ENCODE assay signal across 11 mouse cellular contexts in the genomic region with DNA sequence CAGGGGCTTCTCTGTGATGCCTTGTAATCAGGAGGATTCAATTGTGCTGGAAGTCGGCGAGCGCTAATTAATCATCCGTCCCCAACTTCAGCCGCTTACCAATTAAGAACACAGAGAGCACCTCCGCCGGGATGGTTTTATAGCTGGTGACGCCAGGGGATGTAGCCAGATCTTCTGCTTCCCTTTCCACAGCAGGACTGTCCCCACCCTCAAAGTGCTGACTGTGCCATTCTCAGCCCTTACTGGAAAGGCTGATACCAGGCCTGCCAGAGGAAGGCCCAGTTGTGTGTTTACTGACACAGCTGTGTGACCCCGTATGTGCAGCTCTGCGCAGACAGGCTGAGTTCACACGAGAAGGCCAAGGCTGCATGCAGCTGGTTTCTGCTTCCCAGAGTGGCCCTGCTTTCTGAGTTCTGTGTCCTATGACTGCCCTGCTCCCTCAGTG. TPM values are rescaled to one million over a fixed set of nuclear protein-coding genes. Genes with fewer than 3 reads are reported as not detected.
A peak's percentile ranks its signal among the peaks of the same experiment; 100 is the strongest.
DNase-seq lines count a peak whose midpoint lies in the region; ATAC-seq and TF ChIP-seq lines count a peak whose summit lies in the region.
"Had no signal": no experiment of that assay in that cellular context is flagged by ENCODE, and none has a peak within 500 bp of the region (broad histone marks: within the 10 kb centered on the region; RNA-seq: fewer than 3 reads in every experiment).

No protein-coding gene starts in this region.

- DNase-seq in kidney, adult 18-20 months = no peak
- peak; percentile 71 for DNase-seq in brain, embryonic 14.5 days (ENCODE audit: low read depth)
- no peak for DNase-seq in forebrain, postnatal 0 days
- DNase-seq in layer of hippocampus, postnatal 10 days (ENCODE audit: low spot score in 2 of 2) = no peak
- no peak for DNase-seq in right cerebral cortex, postnatal 10 days (ENCODE audit: low spot score in 2 of 2)
- DNase-seq: adrenal gland, postnatal 14 days; cerebellum, adult 11-12 months; thymus, postnatal 14 days had no signal

- WGBS in kidney, embryonic 16.5 days = 17% methylated on average over 11 of the region's 11 CpGs
- WGBS in forebrain, postnatal 0 days = 29% methylated on average over 11 of the region's 11 CpGs
- 47% methylated on average over 11 of the region's 11 CpGs for WGBS in midbrain, embryonic 15.5 days

- no peaks in the 10 kb centered on the region for H3K27me3 ChIP-seq in kidney, embryonic 16.5 days (ENCODE audit: insufficient read depth, low read length)
- H3K27me3 ChIP-seq in forebrain, postnatal 0 days (ENCODE audit: insufficient read depth, low read length) = no peaks in the 10 kb centered on the region
- H3K27me3 ChIP-seq in midbrain, embryonic 15.5 days (replicated peaks) = no peaks in the 10 kb centered on the region
- H3K27me3 ChIP-seq: CH12.LX had no signal

- no peak for TF ChIP-seq CTCF in brain, embryonic 14.5 days (IDR thresholded peaks at IDR 0.05; ENCODE audit: borderline replicate concordance, extremely low read depth, insufficient read depth, insufficient read length)
- TF ChIP-seq CTCF in forebrain, postnatal 0 days (IDR thresholded peaks at IDR 0.05; ENCODE audit: low read depth) = no peak

- peak; percentile 71; the same call in 1 of the 2 replicates for ATAC-seq in kidney, embryonic 16.5 days (ENCODE audit: low FRiP score, low TSS enrichment)
- peak; percentile 29; the same call in 1 of the 2 replicates for ATAC-seq in forebrain, postnatal 0 days
- ATAC-seq in midbrain, embryonic 15.5 days (replicated peaks) = 0 out of 2 replicates have a peak, but pooled peaks have one; percentile 52

- no peak overlapping the region for H3K4me2 ChIP-seq in kidney, embryonic 16.5 days (replicated peaks; ENCODE audit: low read depth, low read length)
- H3K4me2 ChIP-seq in forebrain, postnatal 0 days (ENCODE audit: low read depth) = no peak overlapping the region
- no peak overlapping the region for H3K4me2 ChIP-seq in midbrain, embryonic 15.5 days

- no peak for TF ChIP-seq POLR2A in brain, embryonic 14.5 days (IDR thresholded peaks at IDR 0.05; ENCODE audit: borderline replicate concordance, extremely low read depth, insufficient read depth, insufficient read length, poor library complexity, severe bottlenecking)

- no peak overlapping the region for H3K27ac ChIP-seq in kidney, embryonic 16.5 days (ENCODE audit: low read length)
- H3K27ac ChIP-seq in forebrain, postnatal 0 days (ENCODE audit: low read depth, low read length) = no peak overlapping the region
- H3K27ac ChIP-seq in midbrain, embryonic 15.5 days = no peak overlapping the region

- H3K9me3 ChIP-seq in kidney, embryonic 16.5 days (ENCODE audit: low read length) = no peaks in the 10 kb centered on the region
- H3K9me3 ChIP-seq in forebrain, postnatal 0 days (ENCODE audit: low read length) = no peaks in the 10 kb centered on the region
- no peaks in the 10 kb centered on the region for H3K9me3 ChIP-seq in midbrain, embryonic 15.5 days

- no peaks in the 10 kb centered on the region for H3K36me3 ChIP-seq in kidney, embryonic 16.5 days (ENCODE audit: insufficient read depth, low read length)
- H3K36me3 ChIP-seq in forebrain, postnatal 0 days (ENCODE audit: insufficient read depth) = no peaks in the 10 kb centered on the region
- H3K36me3 ChIP-seq in midbrain, embryonic 15.5 days (replicated peaks) = no peaks in the 10 kb centered on the region

- H3K4me1 ChIP-seq in kidney, embryonic 16.5 days (ENCODE audit: insufficient read depth, low read length) = 0 out of 2 replicates have a peak, but pooled peaks cover 3% of the 10 kb centered on the region
- no peaks in the 10 kb centered on the region for H3K4me1 ChIP-seq in forebrain, postnatal 0 days (ENCODE audit: insufficient read depth)
- H3K4me1 ChIP-seq in midbrain, embryonic 15.5 days = peaks cover 4% of the 10 kb centered on the region; the same call in 1 of the 2 replicates

- no peak overlapping the region for H3K4me3 ChIP-seq in kidney, embryonic 16.5 days (ENCODE audit: low read length)
- no peak overlapping the region for H3K4me3 ChIP-seq in forebrain, postnatal 0 days (ENCODE audit: low read depth, low read length)
- H3K4me3 ChIP-seq in midbrain, embryonic 15.5 days = no peak overlapping the region

- H3K9ac ChIP-seq in kidney, embryonic 16.5 days (replicated peaks; ENCODE audit: low read length) = no peak overlapping the region
- no peak overlapping the region for H3K9ac ChIP-seq in forebrain, postnatal 0 days
- no peak overlapping the region for H3K9ac ChIP-seq in midbrain, embryonic 15.5 days

RNA-seq across cellular contexts. Expression of gene Bend4, which starts 59.9 kb away (rescaled TPM):
- polyA plus RNA-seq in kidney, embryonic 16.5 days (2015; fragmentation: Nextera tagmentation; extraction: Ambion mirVana) = 6.0 and 7.0 TPM in 2 replicates
- 4.6 and 9.5 TPM in 2 replicates for polyA plus RNA-seq in brain, embryonic 14.5 days (2012; rRNA removed)
- total RNA-seq in forebrain, postnatal 0 days (2014; rRNA removed) = 7.2 and 11.5 TPM in 2 replicates
- 2.6 and 5.0 TPM in 2 replicates for polyA plus RNA-seq in forebrain, postnatal 0 days (2015; fragmentation: Nextera tagmentation; extraction: Ambion mirVana)
- polyA plus RNA-seq in midbrain, embryonic 15.5 days (2015; fragmentation: Nextera tagmentation; extraction: Ambion mirVana) = 13.2 and 13.7 TPM in 2 replicates
- 10 to 100 TPM; 12.2 to 12.8 TPM for total RNA-seq in layer of hippocampus, postnatal 10 days (2021)
- total RNA-seq: CH12.LX had no signal
